Mouse (Mus musculus) thymus, postnatal 10 days (tissue): ENCODE results near the gene Cercam.

Experiments
- DNase-seq, 2 experiments: peaks; one replicate each; pipeline ENCODE4 v3.0.0; 2021; ENCODE audit warnings: low spot score in 2 of 2

Cercam gene

DNA sequence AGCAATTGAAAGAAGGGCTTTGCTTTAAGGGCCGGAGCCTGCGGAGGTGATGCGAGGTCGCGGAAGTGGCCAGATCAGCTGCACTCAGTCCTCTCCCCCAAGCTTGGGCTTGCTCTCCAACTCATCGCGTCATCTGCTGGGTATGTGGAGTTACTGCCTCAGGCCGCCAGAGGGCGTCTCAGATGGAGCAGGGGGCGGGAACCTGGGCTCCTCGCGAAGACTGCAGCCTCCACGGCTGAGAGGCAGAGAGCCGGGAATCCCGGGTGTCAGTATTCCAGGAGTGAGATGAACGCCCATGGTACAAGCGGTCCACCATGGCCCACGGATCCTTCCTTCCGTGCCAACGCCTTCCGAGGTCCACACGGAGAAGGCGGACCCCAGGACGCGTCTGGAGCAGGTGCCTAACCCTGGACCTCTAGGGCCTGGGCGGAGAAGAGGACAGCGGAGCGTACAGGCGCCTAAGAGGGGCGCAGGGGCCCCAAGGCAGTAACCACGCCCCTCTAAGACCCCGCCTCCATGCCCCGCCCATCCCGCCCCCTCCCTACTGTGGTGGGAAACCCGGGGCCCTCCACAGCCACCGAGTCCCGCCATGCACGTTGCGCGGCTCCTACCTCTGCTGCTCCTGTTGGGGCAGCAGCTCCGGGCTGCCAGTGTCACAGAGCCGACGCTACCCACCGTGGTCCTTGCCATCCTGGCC is at the start of gene Cercam:
Gene Cercam (plus strand): TSS at position 216 of the 697 bp plus-strand sequence.
- DNase-seq: peak; percentile 76 to 81

DNA sequence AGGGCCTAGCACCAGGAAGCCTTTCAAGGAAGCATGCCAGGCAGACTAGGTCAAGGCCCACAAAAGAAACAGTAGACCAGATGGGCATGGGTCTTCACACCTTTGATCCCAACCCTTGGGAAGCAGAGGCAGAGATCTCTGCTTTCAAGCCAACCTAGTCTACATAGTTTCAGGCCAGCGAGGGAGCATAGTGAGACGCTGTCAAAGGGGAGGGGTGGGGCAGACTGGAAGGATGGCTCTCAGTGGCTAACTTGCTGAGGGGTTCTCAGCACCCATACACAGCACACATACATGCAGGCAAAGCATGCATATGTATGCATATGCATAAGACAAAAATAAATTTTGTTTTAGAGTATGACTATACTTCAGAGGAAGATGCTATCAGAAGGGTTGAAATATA is 49.6 kb upstream of the Cercam start:
- DNase-seq: no peak

DNA sequence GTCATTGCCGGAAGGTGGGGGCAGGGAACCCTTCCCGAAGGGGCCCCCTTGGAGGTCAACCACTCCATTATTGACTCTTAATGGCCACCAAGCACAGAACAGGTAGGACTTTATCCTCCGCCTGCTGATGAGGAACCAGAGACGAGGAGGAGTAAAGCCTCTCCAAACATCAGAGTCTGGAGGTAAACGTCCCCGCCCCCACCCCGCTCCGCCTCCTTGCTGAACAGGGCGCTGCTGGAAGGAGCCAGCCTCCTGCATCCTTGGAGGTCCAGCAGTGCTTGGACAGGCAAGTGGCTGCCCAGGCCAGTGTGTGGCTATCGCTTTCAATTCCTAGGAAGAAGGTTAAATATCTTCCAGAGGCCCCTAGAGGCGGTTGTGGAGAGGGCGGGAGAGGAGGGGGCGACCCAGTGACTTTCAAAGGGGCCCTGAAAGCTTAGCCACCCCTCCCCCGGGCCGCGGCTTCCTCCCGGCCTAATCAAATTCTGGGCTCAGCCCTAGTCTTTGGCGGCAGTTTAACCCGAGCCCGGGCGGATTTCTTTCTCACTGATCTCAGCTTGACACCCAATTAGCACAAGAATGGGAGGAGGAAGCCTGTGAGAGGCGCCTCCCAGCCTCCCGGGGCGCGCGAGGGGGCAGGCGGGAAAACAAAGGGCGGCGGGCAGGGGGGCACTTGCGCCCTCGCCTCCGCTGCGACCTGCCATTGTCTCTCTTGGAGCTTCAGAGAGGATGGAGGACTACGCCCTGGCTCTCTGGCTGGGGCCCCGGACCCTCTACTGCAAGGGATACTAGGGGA is 48.7 kb upstream of the Cercam start, which contains the start of gene Urm1:
Gene Urm1 (plus strand): TSS at position 51 of the 793 bp plus-strand sequence.
- peak; percentile 60 to 68 for DNase-seq

DNA sequence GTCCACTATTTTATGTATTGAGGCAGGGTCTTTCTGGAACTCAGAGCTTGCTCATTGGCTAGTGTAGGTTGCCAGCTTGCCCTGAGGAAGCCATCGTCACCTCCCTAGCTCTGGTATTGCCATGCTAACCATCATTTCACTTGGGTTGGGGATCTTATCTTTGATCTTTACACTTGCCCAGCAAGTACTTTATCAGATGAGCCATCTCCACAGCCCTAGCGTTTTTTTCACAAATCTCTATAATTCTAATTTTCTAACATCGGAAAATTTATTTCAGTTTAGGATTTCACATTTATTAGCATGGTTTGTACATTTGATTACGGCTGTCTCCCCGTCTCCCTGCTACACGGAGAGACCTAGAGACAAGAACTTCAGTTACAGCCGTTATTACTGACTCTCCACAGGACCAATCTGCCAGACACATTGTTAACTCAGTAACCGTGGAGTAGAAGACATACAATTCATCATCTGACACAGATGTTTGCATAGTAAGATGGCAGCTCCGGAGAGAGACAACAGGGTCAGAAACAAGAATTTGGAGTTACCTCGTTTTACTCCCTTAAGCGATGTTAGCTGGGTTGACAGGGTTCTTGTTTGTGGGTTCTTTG is 42.5 kb upstream of the Cercam start:
- no peak for DNase-seq

DNA sequence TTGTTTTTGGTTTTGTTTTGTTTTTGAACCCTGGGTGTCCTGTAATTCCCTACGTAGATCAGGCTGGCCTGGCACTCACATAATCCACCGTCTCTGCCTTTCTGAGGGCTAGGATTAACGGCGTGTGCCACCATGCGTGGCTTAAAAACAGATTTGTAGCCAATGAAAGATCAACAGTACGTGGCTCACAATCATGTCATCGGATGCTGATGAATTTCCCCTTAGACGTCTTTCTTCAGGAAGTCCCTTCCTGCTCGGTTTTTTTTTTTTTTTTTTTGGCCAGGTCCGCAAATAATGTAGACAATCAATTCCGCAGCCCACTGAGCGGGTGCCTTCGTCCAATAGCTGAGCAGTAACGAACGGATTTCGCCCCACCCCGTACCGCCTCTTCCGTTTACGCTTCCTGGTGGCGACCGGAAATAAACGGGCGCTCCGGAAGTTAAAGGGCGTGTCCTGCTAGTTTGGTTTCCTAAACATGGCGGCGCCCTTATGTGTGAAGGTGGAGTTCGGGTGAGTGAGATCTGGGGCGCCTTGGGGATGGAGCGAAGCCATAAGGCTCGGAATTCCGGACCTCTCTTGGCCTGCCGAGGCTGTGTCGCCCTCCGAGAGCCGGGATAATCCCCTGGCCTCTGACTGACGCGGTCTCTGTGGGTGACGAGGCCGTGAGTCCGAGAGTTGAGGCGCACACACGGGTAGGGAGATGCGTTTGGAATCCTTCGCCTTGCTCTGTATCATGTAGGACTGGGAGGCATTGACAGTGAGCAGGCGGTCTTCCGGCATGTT is 41.8 kb upstream of the Cercam start:
- peak; percentile 85 to 89 for DNase-seq

DNA sequence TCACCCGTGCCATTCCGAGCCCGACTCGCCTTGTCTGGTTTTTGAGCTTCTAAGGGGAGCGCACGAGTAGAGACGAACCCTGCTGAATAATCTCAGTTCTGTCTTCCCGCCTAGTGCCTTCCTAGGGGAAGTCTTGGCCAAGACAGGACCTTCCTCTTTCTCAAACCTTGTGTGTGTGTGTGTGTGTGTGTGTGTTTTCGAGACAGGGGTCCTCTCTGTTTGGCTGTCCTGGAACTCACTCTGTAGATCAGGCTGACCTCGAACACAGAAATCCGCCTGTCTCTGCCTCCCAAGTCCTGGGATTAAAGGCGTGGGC is 41.3 kb upstream of the Cercam start:
- no peak for DNase-seq

DNA sequence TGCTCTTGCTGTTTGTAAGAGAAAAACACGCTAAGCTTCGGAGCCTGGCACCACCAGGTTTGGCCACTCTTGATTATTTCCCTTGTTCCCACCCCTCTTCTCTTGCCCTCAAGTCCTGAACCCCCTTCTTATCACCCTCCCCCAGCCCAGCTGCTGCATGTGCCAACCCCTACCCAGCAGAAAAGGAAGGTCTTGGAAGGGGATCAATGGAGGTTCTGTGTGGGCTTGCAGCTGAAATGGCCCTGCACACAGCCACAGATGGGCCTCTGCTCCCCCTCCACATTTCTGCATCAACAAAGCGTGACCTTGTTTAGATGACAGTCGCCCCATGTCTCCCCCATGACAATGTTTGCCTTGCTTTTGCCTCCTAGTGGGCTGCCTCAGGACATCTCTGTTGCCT is 37.9 kb upstream of the Cercam start:
- DNase-seq: no peak

DNA sequence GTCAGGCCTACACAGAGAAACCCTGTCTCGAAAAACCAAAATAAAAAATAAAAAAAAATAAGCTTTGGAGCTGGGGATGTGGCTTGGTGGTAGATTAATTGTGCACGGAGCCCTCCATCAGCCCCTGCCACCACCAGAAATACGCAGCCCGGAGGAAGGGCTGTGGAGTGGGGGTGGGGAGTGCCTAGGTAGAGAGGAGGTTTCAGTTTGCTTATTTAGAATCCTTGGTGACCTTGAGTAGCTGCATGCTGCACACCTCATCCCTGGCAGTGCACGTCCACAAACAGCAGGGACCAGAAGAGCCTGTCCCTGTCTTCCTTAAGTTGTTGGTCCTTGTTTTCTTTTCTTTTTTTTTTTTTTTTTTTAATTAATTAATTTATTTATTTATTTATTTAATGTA is 35.2 kb upstream of the Cercam start:
- DNase-seq: no peak

DNA sequence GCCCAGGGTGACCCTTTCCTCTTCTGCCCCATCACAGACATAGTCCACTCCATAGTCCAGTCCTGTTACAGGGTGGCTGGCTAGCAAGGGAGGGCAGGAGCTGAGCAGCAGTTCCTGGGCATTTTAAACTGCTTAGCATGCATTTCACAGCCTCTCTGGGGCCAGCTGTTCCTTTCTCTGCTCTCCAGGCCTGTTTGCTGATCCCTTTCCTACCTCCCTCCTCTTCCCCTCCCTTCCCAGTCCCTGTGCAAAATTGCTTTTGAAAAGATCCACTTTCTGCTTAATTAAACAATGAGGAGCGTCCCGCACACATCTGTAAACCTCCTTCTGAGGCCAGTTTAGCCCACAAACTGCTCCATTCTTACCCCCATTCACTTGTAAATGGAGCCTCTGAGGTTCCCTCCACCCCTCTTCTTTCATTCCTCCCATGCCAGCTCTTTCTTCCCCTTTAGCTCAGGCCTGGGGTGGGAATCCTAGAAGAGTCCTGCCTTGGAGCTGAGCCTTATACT is 33.5 kb upstream of the Cercam start:
- DNase-seq: no peak

DNA sequence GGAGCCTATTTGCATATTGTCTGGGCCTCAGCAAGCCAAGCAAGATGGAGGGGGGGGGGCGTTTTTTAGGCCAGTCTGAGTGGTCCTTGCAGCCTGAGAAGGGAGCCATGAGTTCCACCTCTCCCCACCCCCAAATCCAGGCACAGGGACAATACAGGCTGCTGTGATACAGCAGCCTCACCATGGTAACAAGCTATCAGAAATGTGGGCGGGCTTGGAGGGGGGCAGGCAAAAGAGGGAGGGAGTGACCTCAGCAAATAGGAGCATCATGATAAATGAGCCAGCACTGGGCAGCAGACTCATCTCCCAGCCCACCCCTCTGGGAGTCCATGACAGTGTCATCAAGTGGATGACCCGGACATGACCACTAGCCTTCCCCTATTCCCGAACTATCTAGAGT is 29.5 kb upstream of the Cercam start:
- no peak for DNase-seq

DNA sequence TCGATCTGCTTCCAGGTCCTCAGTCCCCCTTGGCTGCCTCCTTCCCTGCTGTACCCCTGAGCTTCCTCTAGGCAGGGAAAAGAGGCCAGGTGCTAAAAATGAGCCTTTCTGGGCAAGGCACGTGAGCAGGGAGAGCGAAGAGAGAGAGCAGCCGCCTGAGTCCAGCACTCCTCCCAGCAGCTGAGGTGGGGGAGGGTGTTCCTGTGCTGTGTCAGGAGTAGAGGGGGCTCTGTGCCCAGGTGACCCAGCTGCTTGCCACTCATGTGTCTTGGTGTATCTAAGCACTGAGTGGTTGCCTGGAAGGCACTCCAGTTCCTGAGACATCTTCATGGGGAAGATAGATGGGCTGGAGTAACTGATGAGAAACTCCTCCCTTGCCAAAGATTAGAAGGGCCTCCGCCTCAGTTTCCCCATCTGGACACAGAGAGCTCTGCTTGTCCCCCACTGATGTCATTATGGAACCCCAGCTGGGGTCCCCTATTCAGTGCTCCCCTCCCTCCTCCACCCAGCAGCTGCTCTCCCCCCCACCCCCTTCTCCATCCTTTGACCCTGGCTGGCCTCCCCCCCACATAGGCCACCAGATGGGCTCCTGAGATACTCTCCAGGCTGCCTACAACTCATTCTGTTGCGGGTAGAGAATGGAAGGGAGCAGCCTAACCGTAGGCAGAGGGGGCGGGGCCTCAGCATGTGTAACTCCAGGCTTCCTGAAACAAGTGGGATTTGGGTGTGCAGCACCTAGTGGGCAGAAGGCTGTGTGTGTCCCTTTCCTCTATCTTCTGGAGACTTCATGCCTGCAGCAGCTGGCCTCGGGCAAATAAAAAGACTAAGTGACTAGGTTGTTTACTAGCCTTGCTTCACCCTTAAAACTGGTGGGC is 25.5 kb upstream of the Cercam start:
- DNase-seq: no peak

DNA sequence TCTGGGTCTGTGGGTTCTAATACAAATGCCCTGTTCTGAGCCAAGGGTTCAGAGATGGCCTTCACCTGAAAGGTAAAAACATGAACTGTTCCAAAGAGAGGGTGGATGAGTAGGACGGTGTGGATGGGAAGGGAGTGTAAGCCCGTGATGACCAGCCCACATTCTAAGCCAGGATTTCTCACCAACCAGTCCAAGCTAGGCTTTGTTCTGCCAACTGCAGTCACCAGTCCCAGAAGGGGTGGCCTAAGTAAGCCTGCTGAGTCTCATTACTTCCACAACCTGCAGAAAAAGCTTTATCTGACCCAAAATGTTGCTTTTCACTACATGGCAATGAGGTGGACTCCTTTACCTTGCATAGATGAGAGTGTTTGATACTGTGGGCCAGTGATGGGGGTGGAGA is 24.8 kb upstream of the Cercam start:
- DNase-seq: no peak

DNA sequence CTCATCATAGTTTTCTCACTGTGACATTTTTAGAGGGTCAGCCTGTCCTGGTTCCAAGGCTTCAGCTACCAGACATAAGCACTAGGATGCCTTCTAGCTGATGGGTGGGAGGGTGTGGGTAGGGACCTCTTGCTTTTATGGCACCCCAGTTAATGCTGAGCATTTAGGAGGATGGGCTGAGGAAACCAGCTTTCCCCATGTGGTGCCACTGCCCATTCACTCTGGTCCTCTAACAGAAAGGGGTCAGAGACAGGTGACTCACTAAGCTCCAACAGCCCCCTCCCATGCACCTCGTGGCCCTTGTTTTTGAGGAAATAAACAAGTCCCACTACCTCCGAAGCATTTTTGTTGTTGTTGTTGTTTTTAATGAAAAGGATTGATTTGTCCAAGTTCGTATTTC is 24.3 kb upstream of the Cercam start:
- DNase-seq: no peak

DNA sequence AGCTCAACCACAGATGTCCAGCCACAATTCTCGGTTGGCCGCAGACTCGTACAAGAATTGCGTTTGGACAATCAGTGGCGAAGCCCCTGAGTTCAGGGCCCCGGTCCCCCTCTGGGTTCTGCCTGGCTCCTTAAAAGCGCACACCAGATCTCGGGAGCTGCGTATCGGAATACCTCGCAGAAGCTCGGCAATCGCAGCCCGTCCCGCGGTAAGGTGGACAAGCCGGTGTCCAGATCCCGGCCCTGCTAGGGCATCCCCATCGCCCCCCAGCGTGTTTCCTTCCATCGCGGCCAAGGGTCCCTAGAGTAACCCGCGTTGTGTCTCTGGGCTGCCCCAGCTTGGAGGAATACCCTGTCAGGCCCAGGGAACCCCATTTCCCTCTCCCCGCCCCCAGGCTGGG is 23.3 kb upstream of the Cercam start:
- no peak for DNase-seq

DNA sequence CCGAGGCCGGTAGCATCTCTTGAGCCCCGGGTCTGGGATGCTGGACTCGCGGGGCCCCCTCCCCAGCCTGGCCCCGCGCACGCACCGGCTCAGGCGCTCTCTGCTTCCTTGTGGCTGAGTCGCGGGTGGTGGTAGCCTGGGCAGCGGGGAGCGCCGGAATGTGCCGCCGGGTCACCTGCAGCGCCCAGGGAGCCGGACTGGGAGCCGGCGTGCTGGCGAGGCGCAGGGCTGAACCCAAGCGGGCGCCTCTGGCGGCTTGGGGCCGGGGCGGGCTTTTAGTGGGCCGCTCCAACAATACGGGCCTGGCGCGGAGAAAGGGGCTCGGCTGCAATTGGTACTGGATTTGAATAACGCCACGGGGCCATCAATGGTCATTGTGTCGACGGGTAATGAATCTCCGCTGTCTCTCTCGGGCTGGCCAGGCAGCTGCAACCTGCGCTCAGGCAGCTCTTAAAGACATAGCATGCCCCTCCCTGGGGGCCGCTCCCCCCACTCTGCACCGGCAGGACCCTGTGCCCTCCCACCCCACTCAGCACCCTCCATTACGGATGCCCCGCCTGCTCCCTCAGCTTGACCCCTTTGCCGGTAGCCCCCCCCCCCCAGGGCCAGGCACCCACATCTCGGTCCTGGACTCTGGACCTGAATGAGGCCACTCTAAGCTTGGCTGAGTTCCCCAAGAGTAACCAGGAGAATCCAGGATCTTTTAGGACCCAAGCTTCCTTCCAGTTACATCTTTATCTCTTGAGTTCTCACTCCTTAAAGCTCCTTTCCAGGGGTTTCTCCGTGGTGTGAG is 22.7 kb upstream of the Cercam start:
- DNase-seq: no peak

DNA sequence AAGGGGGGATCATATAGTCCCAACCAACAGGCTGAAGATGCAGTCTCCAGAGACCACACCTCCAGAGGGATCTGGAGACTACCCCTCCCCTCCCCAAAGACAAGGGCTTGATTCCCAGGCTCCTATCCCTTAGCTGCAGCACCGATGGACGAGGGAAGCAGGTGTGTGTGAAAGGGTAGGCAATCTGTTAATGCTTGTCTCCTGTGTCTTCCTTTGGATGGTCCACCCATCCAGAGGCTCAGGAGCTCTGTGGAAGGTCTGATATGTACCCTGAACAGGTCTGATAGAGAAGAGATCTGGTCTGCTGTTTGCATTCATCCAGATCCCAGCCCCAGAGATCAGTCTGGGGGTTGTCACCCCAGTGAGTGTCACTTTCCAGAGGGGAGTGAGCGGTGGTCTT is 22.1 kb upstream of the Cercam start:
- no peak for DNase-seq

DNA sequence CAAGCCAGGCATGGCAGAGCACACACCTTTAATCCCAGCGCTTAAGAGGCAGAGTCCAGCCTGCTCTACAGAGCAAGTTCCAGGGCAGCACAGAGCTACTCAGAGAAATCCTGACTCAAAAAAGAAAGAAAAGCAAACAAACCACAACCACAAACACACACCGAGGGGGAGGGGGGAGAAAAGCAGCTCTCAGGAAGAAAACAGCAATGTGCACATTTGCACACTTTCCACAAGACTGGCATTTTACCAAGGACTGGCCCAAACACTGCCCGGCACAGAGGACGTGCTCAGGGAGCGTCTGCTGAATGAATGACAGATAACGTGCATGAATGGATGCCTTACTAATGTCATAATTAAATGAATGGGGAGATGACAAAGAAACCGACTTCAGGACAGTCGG is 19.9 kb upstream of the Cercam start:
- no peak for DNase-seq

DNA sequence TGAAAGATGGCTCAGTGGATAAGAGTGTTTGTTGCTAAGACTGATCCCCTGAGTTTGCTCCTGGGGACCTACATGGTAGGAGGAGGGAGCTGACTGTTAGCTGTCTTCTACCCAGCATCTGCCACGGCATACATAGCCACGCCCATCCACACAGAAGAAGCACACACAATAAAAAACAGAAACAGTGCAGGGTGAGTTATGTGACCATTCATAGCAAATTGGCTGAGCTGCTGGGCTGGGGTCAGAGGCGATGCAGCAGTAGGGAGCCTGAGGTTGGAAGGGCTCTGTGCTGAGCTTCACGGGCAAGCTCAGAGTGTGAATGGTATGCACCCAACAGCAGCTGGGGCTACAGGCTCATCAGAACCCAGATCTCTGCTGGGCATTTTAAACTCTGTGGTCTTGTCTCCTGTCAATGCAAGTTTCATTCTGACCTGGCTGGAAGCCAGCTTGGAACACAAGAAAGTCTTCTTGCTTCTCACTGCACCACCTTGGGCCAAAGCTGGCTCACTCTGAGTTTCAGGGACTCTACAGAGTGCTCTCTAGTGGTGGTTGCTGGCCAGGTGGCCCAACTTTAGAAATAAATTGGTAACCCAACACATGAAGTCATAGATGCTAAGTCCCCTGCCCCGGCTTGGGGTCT is 19.0 kb upstream of the Cercam start:
- no peak for DNase-seq

DNA sequence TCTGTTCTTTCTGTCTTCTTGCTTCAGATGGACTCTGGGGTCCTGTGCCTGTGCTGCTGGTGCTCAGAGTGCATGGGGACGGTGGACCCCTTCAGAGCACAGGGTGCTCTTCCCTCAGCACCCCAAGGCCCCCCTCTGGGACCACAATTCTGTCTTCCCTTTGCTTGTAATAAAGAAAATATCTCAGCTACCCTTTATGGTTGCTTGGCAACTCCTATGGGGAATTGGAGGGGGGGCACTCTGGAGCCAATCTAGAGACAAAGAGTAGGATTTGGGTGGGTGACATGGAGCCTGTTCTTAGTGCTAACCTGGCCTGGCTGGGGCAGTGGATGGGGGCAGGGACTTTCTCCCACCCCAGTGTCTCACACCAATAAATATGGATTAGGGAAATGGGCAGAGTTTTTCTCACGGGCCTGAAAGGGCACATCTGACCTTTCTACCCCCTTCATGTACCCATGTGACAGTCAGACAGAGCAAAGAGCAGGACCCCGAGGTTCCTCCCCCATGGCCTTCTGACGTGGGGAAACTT is 15.9 kb upstream of the Cercam start:
- no peak for DNase-seq

DNA sequence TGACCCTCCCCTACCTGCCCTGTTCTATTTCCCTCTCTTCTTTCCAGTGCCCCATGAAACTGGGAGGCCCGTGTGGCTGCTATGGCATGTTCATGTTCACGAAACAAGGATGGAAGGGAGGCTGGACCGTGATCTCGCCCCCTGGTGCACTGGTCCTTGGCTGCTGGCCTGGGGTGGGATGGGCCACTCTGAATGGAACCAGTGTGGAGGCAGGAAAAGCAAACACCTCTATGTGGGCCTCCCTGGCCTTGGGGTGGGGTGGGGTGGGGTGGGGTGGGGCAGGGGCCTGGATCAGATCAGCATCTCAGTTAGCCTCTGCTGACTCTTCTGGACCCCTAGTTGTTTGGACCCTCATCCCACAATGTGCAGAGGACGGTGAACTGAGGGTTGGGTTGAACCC is 15.2 kb upstream of the Cercam start:
- no peak for DNase-seq
